Mouse (Mus musculus): ENCODE measurements around the gene Arl3.

GRCm38 (mm10) chr19:46524601-46525321 is 48.2 kb downstream of the Arl3 start:
- peak; percentile 61 for TF ChIP-seq CTCF (IDR thresholded peaks at IDR 0.05; ENCODE audit: low read depth)
- TF ChIP-seq EP300 (optimal IDR thresholded peaks at IDR 0.05): no peak

Data from stomach, postnatal 0 days (tissue).